Mouse (Mus musculus) E14TG2a.4 (cell line): Measurements from ENCODE around the gene Ttll10.

Experiments
- H3K27me3 ChIP-seq: 2 replicates; pipeline ENCODE4 v1.6.1; 2014; ENCODE audit warnings: low read length, control low read depth; ENCODE audit not compliant: insufficient read depth
- H3K36me3 ChIP-seq: 2 replicates; pipeline ENCODE4 v1.6.1; 2014; ENCODE audit warnings: low read length, control low read depth; ENCODE audit not compliant: insufficient read depth
- H3K4me1 ChIP-seq: replicated peaks from 2 replicates; pipeline ENCODE4 v1.6.1; 2014; ENCODE audit warnings: low read depth, low read length, control low read depth
- H3K4me3 ChIP-seq: replicated peaks from 2 replicates; pipeline ENCODE4 v1.5.1; 2014; ENCODE audit warnings: mild to moderate bottlenecking, low read length
- H3K9me3 ChIP-seq: 2 replicates; pipeline ENCODE4 v1.6.1; 2014; ENCODE audit warnings: low read length, control low read depth
- CTCF ChIP-seq: conservative IDR thresholded peaks from 2 replicates; pipeline ENCODE4 v1.5.1; 2014; ENCODE audit warnings: low read length
- NANOG ChIP-seq: IDR thresholded peaks from 2 replicates; pipeline ENCODE4 v1.6.1; 2014; ENCODE audit warnings: borderline replicate concordance, low read length, mixed read lengths
- POU5F1 ChIP-seq: IDR thresholded peaks from 2 replicates; pipeline ENCODE4 v1.6.1; 2014; ENCODE audit warnings: low read length, borderline replicate concordance

The Ttll10 gene

GRCm38 (mm10) chr4:156070716-156071115 is 11.5 kb upstream of the Ttll10 start:
- TF ChIP-seq CTCF (no peak), NANOG (no peak), POU5F1 (no peak)
- H3K4me3 ChIP-seq: peak overlapping the region; percentile 58
- peaks cover 57% of the 10 kb centered on the region for H3K4me1 ChIP-seq
- H3K27me3 ChIP-seq: no peaks in the 10 kb centered on the region
- H3K36me3 ChIP-seq: no peaks in the 10 kb centered on the region
- no peaks in the 10 kb centered on the region for H3K9me3 ChIP-seq

- Histone ChIP-seq H3K36me3 (no peaks in the 10 kb centered on the region), H3K9me3 (no peaks in the 10 kb centered on the region), H3K27me3 (no peaks in the 10 kb centered on the region), H3K4me1 (peaks cover 61% of the 10 kb centered on the region), H3K4me3 (peak overlapping the region; percentile 58)
- TF ChIP-seq CTCF (no peak), POU5F1 (no peak), NANOG (no peak)
These were observed 11.1 kb upstream of the Ttll10 start for GRCm38 (mm10) chr4:156070276-156070675.

GRCm38 (mm10) chr4:156069701-156070100 is 10.5 kb upstream of the Ttll10 start:
- H3K36me3 ChIP-seq: no peaks in the 10 kb centered on the region
- peaks cover 67% of the 10 kb centered on the region for H3K4me1 ChIP-seq
- peak overlapping the region; percentile 58 for H3K4me3 ChIP-seq
- TF ChIP-seq CTCF (no peak), POU5F1 (no peak), NANOG (no peak)
- H3K27me3 ChIP-seq: no peaks in the 10 kb centered on the region
- no peaks in the 10 kb centered on the region for H3K9me3 ChIP-seq

- TF ChIP-seq NANOG (no peak), POU5F1 (no peak)
- Histone ChIP-seq H3K9me3 (no peaks in the 10 kb centered on the region), H3K4me3 (peak overlapping the region; percentile 58), H3K27me3 (no peaks in the 10 kb centered on the region), H3K4me1 (peaks cover 88% of the 10 kb centered on the region), H3K36me3 (no peaks in the 10 kb centered on the region)
These were observed 8.2 kb upstream of the Ttll10 start for GRCm38 (mm10) chr4:156067256-156067949.

GRCm38 (mm10) chr4:156065156-156065894 is 6.1 kb upstream of the Ttll10 start:
- TF ChIP-seq NANOG (no peak), CTCF (no peak), POU5F1 (no peak)
- Histone ChIP-seq H3K27me3 (no peaks in the 10 kb centered on the region), H3K4me1 (peaks cover 82% of the 10 kb centered on the region), H3K36me3 (no peaks in the 10 kb centered on the region), H3K4me3 (no peak overlapping the region), H3K9me3 (no peaks in the 10 kb centered on the region)

- TF ChIP-seq CTCF (no peak), NANOG (no peak), POU5F1 (no peak)
- H3K27me3 ChIP-seq: no peaks in the 10 kb centered on the region
- H3K36me3 ChIP-seq: no peaks in the 10 kb centered on the region
- H3K4me1 ChIP-seq: peaks cover 82% of the 10 kb centered on the region
- H3K9me3 ChIP-seq: no peaks in the 10 kb centered on the region
- H3K4me3 ChIP-seq: peak overlapping the region; percentile 32
These were observed 5.3 kb upstream of the Ttll10 start for GRCm38 (mm10) chr4:156064510-156064897.

- Histone ChIP-seq H3K4me3 (peak overlapping the region; percentile 32), H3K27me3 (no peaks in the 10 kb centered on the region), H3K36me3 (no peaks in the 10 kb centered on the region), H3K4me1 (peaks cover 82% of the 10 kb centered on the region), H3K9me3 (no peaks in the 10 kb centered on the region)
- TF ChIP-seq POU5F1 (no peak), NANOG (no peak), CTCF (no peak)
These were observed 4.8 kb upstream of the Ttll10 start for GRCm38 (mm10) chr4:156063861-156064509.

- Histone ChIP-seq H3K9me3 (no peaks in the 10 kb centered on the region), H3K27me3 (no peaks in the 10 kb centered on the region), H3K4me3 (peak overlapping the region; percentile 76), H3K4me1 (peaks cover 74% of the 10 kb centered on the region), H3K36me3 (peaks cover 23% of the 10 kb centered on the region; the same call in 1 of the 2 replicates)
- TF ChIP-seq NANOG: no peak
- TF ChIP-seq CTCF: no peak
- TF ChIP-seq POU5F1: no peak
These were observed 499 bp upstream of the Ttll10 start for GRCm38 (mm10) chr4:156059713-156060112.
